Comparison of ENCODE assay signal across 11 mouse cellular contexts in the genomic region with DNA sequence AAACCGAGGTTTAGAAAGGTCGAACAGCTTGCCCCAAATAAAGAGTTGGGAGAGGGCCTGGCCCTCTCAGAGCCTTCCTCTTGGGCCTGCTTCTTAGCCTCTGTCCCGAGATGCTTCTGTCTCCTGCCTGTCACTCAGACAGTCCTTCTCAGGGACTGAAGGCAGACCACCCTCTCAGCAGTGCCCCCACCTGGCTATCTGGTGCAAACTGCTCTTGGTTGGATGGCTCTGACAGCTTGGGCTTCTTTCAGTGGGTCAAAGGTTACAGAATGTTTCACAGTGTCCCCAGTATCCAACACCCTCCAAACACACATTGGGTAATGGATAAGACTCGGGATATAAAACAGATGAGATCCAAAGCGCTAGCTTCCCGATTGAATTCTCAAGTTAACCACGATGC. TPM values are rescaled to one million over a fixed set of nuclear protein-coding genes. Genes with fewer than 3 reads are reported as not detected.
DNase-seq lines count a peak whose midpoint lies in the region; ATAC-seq and TF ChIP-seq lines count a peak whose summit lies in the region.
"Had no signal": no experiment of that assay in that cellular context is flagged by ENCODE, and none has a peak within 500 bp of the region (broad histone marks: within the 10 kb centered on the region; RNA-seq: fewer than 3 reads in every experiment).

No protein-coding gene starts in this region.

- WGBS in liver, postnatal 0 days (ENCODE audit: insufficient replicate concordance): 66% methylated on average over 7 of the region's 7 CpGs

- no peaks in the 10 kb centered on the region for H3K9me3 ChIP-seq in liver, postnatal 0 days (ENCODE audit: low read length)
- H3K9me3 ChIP-seq: limb, embryonic 13.5 days; midbrain, embryonic 13.5 days had no signal

- no peak overlapping the region for H3K4me3 ChIP-seq in gastrocnemius, adult 2 months
- no peak overlapping the region for H3K4me3 ChIP-seq in liver, postnatal 0 days (ENCODE audit: low read depth, low read length)
- H3K4me3 ChIP-seq: limb, embryonic 13.5 days; midbrain, embryonic 13.5 days had no signal

- H3K27me3 ChIP-seq in liver, postnatal 0 days (ENCODE audit: insufficient read depth, low read length): no peaks in the 10 kb centered on the region
- H3K27me3 ChIP-seq: limb, embryonic 13.5 days; midbrain, embryonic 13.5 days had no signal

- no peaks in the 10 kb centered on the region for H3K4me1 ChIP-seq in liver, postnatal 0 days (ENCODE audit: insufficient read depth)
- H3K4me1 ChIP-seq: midbrain, embryonic 13.5 days had no signal

- ATAC-seq in liver, postnatal 0 days: peak; percentile 71
- ATAC-seq: midbrain, embryonic 13.5 days had no signal

- intact Hi-C loops in gastrocnemius, adult 2 months (cut with DNase I): no loop called here

- H3K4me2 ChIP-seq in liver, postnatal 0 days (ENCODE audit: low read depth, low read length): no peak overlapping the region
- H3K4me2 ChIP-seq: limb, embryonic 13.5 days; midbrain, embryonic 13.5 days had no signal

- peak overlapping the region; percentile 62; the same call in 1 of the 2 replicates for H3K27ac ChIP-seq in gastrocnemius, adult 2 months
- H3K27ac ChIP-seq in liver, postnatal 0 days (ENCODE audit: low read depth): no peak overlapping the region
- H3K27ac ChIP-seq: limb, embryonic 13.5 days; midbrain, embryonic 13.5 days had no signal

- peak; percentile 16; the same call in 1 of the 2 replicates for TF ChIP-seq CTCF in gastrocnemius, adult 2 months (IDR thresholded peaks at IDR 0.05)
- TF ChIP-seq CTCF in liver, postnatal 0 days (IDR thresholded peaks at IDR 0.05; ENCODE audit: low read depth): peak; percentile 49

- no peak overlapping the region for H3K9ac ChIP-seq in liver, postnatal 0 days (replicated peaks)
- H3K9ac ChIP-seq: limb, embryonic 13.5 days; midbrain, embryonic 13.5 days had no signal

- H3K36me3 ChIP-seq in liver, postnatal 0 days (replicated peaks; ENCODE audit: insufficient read depth, low read length): no peaks in the 10 kb centered on the region
- H3K36me3 ChIP-seq: limb, embryonic 13.5 days; midbrain, embryonic 13.5 days had no signal

- TF ChIP-seq EP300 in liver, postnatal 0 days (IDR thresholded peaks at IDR 0.05; ENCODE audit: low read depth): no peak

- DNase-seq in gastrocnemius, adult 2 months: no peak
- DNase-seq in gastrocnemius, adult 8-10 months (ENCODE audit: low spot score in 2 of 2): no peak
- peak; percentile 38 for DNase-seq in liver, postnatal 0 days
- DNase-seq in liver: no peak
- peak; percentile 65 for DNase-seq in heart, postnatal 4 days
- DNase-seq in thymus, postnatal 4 days: peak; percentile 76
- no peak for DNase-seq in gastrocnemius, postnatal 4 days (ENCODE audit: low spot score in 2 of 2)
- DNase-seq in cerebellum, postnatal 36 days: no peak
- DNase-seq: gastrocnemius, postnatal 14 days had no signal

RNA-seq across cellular contexts. Expression of gene Adrb1, which starts 23.1 kb away (rescaled TPM):
- under 1 TPM; 0.11 to 0.13 TPM for total RNA-seq in gastrocnemius, adult 2 months (2021)
- under 1 TPM in 2 of 4 experiments, not detected in 2; 0.07 to 0.08 TPM for total RNA-seq in gastrocnemius, adult 8-10 months (2022)
- 0.47 and 0.63 TPM in 2 replicates for polyA plus RNA-seq in liver, postnatal 0 days (2015; fragmentation: Nextera tagmentation; extraction: Ambion mirVana)
- 10 to 100 TPM; 30.3 to 33.8 TPM for total RNA-seq in heart, postnatal 4 days (2021)
- total RNA-seq in gastrocnemius, postnatal 4 days (2021): 1 to 10 TPM; 1.4 to 1.9 TPM

Comparison
In these comparisons a context has a peak if more than half of its experiments do, and no peak if none do; other contexts are left out.
1. DNase-seq: peak in liver, postnatal 0 days (single experiment), heart, postnatal 4 days (single experiment) and thymus, postnatal 4 days (single experiment); none in gastrocnemius, adult 2 months (single experiment), gastrocnemius, adult 8-10 months (0 of 2), liver (single experiment), gastrocnemius, postnatal 4 days (0 of 2) and cerebellum, postnatal 36 days (0 of 2).
2. RNA of gene Adrb1, which starts 23.1 kb away (total RNA-seq): 30.3 to 33.8 TPM in heart, postnatal 4 days; 1.4 to 1.9 TPM in gastrocnemius, postnatal 4 days, 0.11 to 0.13 TPM in gastrocnemius, adult 2 months and 0.07 to 0.08 TPM in gastrocnemius, adult 8-10 months; every median in the first group is over 10 times any median in the second.